Mouse (Mus musculus): ENCODE measurements around the gene Med25.
A peak's percentile ranks its signal among the peaks of the same experiment; 100 is the strongest.

GRCm38 (mm10) chr7:44895593-44896434 lies 3.3 kb upstream of the Med25 start, which contains the start of gene Fuz:
- TF ChIP-seq CTCF (IDR thresholded peaks at IDR 0.05; ENCODE audit: borderline replicate concordance, insufficient read depth, low read depth, low read length), result peak; percentile 63; the same call in 1 of the 2 replicates
- peak; percentile 50; the same call in 1 of the 2 replicates for TF ChIP-seq POLR2A (IDR thresholded peaks at IDR 0.05; ENCODE audit: borderline replicate concordance, insufficient read depth, low read length)

All from cerebellum, adult 2 months (tissue).